Mouse (Mus musculus) heart, embryonic 16.5 days (tissue): ENCODE data around the gene Fdx1. TPM values are rescaled to one million over a fixed set of nuclear protein-coding genes. Genes with fewer than 3 reads are reported as not detected.

Source experiments
- ATAC-seq: fragments of 200-750 bp; cut with Nextera tagmentation; replicated peaks from 2 replicates; pipeline ENCODE4 v1.8.0; 2017; ENCODE audit warnings: moderate number of reproducible peaks; ENCODE audit not compliant: insufficient read depth, low FRiP score; ENCODE audit errors: extremely low read depth
- H3K27ac ChIP-seq: fragments of 300-500 bp; sonication (generic); 2 replicates; pipeline ENCODE4 v1.5.1; 2014; ENCODE audit warnings: mild to moderate bottlenecking, low read length, control low read depth, moderate library complexity
- H3K27me3 ChIP-seq: fragments of 300-500 bp; sonication (generic); 2 replicates; pipeline ENCODE4 v1.6.1; 2014; ENCODE audit warnings: low read length, mixed read lengths; ENCODE audit not compliant: control insufficient read depth, insufficient read depth
- H3K36me3 ChIP-seq: fragments of 300-500 bp; sonication (generic); 2 replicates; pipeline ENCODE4 v1.6.1; 2014; ENCODE audit not compliant: control insufficient read depth, insufficient read depth
- H3K4me1 ChIP-seq: fragments of 300-500 bp; sonication (generic); 2 replicates; pipeline ENCODE4 v1.6.1; 2014; ENCODE audit warnings: low read length, mixed read lengths; ENCODE audit not compliant: control insufficient read depth, insufficient read depth
- H3K4me2 ChIP-seq: fragments of 300-500 bp; sonication (generic); 2 replicates; pipeline ENCODE4 v1.6.1; 2014; ENCODE audit warnings: low read depth, mild to moderate bottlenecking, control low read depth, low read length
- H3K4me3 ChIP-seq: fragments of 300-500 bp; sonication (generic); 2 replicates; pipeline ENCODE4 v1.5.1; 2014; ENCODE audit warnings: mild to moderate bottlenecking, control low read depth, low read length
- H3K9ac ChIP-seq: fragments of 300-500 bp; sonication (generic); 2 replicates; pipeline ENCODE4 v1.6.1; 2014; ENCODE audit warnings: low read length, control low read depth
- H3K9me3 ChIP-seq: fragments of 300-500 bp; sonication (generic); replicated peaks from 2 replicates; pipeline ENCODE4 v1.6.1; 2016; ENCODE audit warnings: low read length; ENCODE audit not compliant: control insufficient read depth
- WGBS: fragments of 180-500 bp; shearing (Covaris S2); extraction: QIAGEN DNeasy Blood & Tissue Kit; methylation state at CpG from one replicate; pipeline ENCODE4 v1.1.7; 2014; 5-methylcytosine and 5-hydroxymethylcytosine counted together
- polyA plus RNA-seq: library from polyadenylated mRNA; unstranded; fragments of >200 nt; fragmentation: Nextera tagmentation; extraction: Ambion mirVana; gene quantifications from 2 replicates; pipeline ENCODE4 v1.2.1, GENCODE M21; 2015

The Fdx1 gene
- polyA plus RNA-seq, 1 experiment from 2014 or later: 111 TPM

DNA sequence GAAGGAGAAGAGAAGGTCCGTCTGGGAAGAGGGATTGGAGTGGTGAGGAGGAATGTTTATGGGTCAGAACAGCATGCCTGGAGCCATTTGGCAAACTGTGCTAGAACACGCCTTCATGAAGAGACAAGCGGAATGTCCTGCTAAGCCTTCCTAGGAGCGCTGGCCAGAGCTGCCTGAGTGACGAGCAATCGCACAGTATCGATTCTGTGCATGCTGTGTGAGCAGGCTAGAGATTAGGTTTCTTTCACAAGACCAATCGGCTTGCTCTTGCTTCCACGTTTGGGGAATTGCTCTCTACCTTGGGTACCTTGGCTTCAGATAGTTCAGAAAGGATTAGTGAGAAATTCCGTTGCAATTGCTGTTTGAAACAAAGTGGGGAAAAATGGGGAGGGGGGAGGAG lies 35.2 kb downstream of the Fdx1 start:
- Histone ChIP-seq H3K27me3 (no peaks in the 10 kb centered on the region), H3K36me3 (no peaks in the 10 kb centered on the region), H3K4me3 (no peak overlapping the region), H3K9me3 (no peaks in the 10 kb centered on the region), H3K27ac (no peak overlapping the region), H3K9ac (no peak overlapping the region), H3K4me1 (0 out of 2 replicates have a peak, but pooled peaks cover 4% of the 10 kb centered on the region), H3K4me2 (peak overlapping the region; percentile 39)
- 37% methylated on average over 10 of the region's 10 CpGs for WGBS
- ATAC-seq: no peak

DNA sequence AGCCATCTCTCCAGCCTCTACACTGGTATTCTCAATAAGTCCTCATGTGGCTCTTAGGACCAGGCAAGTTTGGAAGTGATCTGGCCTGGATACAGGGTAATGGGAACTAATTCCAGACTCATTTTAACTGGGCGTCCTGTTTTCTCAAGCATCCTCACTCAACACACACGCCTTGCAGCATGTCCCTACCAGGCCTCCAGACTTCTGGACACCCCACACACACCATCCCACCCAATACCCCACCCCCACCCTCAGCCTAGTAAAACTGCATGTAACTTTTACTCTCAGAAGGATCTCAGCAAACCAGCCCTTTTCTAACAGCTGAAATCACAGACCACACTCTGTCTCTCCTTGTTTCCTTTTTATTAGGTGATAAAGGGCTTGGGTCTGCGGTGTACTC lies 35.7 kb downstream of the Fdx1 start:
- Histone ChIP-seq H3K9me3 (no peaks in the 10 kb centered on the region), H3K27ac (no peak overlapping the region), H3K4me3 (no peak overlapping the region), H3K4me1 (0 out of 2 replicates have a peak, but pooled peaks cover 4% of the 10 kb centered on the region), H3K27me3 (no peaks in the 10 kb centered on the region), H3K36me3 (no peaks in the 10 kb centered on the region), H3K4me2 (0 out of 2 replicates have a peak overlapping the region, but pooled peaks have one; percentile 39), H3K9ac (no peak overlapping the region)
- no peak for ATAC-seq
- 45% methylated on average over 3 of the region's 3 CpGs for WGBS

DNA sequence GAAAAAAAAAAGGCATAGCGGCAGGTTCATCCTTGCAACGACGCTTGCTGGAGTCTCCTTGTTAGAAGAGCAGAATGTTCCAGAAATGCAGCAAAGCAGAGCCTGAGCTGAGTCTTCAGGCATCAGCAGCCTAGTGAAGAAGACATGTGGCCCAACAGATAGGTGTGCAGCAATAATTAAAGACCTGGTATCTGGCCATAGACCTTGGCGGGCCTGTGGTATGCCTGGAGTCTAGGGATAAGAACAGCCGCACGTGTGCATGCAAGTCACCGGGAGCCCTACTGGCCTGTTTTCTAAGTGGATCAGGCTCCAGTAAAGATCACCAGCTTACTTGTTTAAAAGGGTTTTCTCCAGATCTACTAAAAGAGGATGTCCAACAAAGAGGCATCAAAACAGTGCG lies 36.7 kb downstream of the Fdx1 start:
- Histone ChIP-seq H3K27me3 (no peaks in the 10 kb centered on the region), H3K36me3 (no peaks in the 10 kb centered on the region), H3K9me3 (no peaks in the 10 kb centered on the region), H3K4me3 (no peak overlapping the region), H3K27ac (no peak overlapping the region), H3K4me1 (0 out of 2 replicates have a peak, but pooled peaks cover 4% of the 10 kb centered on the region), H3K4me2 (no peak overlapping the region), H3K9ac (no peak overlapping the region)
- WGBS: 78% methylated on average over 8 of the region's 8 CpGs
- no peak for ATAC-seq

DNA sequence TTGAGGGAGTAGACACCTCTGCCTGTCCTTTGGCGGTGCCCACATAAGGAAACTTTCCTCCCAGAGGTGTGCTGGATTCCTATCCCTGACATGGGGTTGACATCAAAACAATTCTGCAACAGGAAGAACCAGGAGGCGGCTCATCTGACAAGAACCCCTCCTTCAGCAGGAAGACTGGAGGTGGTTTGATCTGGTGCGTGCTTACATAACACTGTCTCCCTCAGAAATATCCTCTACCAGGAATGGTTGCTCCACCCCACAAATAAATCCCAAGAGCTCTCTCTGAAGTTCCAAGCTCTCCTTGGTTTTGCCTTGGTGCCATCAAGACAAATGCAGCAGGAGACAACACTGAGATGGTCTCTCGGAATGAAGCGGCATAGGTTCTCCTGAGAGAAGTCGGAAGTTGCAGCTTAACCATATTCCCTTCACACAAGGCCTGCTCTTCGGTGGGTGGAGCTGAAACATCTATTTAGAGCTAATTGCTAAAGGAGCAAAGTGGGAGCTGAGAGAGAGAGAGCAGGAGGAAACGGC lies 38.7 kb downstream of the Fdx1 start:
- Histone ChIP-seq H3K9ac (no peak overlapping the region), H3K9me3 (no peaks in the 10 kb centered on the region), H3K36me3 (no peaks in the 10 kb centered on the region), H3K4me2 (no peak overlapping the region), H3K4me1 (0 out of 2 replicates have a peak, but pooled peaks cover 4% of the 10 kb centered on the region), H3K27ac (no peak overlapping the region), H3K27me3 (no peaks in the 10 kb centered on the region), H3K4me3 (no peak overlapping the region)
- ATAC-seq: no peak
- 78% methylated on average over 8 of the region's 8 CpGs for WGBS

DNA sequence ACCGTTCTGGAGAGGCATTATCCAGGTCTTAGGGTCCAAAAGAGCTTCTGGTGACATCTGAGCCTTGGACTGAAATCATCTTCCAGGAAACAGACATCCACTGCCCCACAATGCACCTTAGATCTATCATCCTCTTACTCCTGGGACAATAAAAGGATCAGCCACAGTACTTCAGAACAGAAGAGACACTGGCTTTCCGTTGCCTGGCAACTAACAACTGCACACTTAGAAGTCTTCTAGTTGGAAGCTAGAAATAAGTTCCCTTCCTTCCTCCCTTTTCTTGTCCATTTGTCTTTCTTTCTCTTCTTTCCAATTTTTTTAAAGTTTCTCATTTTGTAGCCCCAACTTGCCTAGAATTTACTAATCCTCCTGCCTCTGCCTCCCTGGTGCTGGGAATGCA lies 40.6 kb downstream of the Fdx1 start:
- no peak for ATAC-seq
- H3K4me3 ChIP-seq: no peak overlapping the region
- WGBS: 80% methylated on average over 2 of the region's 2 CpGs

DNA sequence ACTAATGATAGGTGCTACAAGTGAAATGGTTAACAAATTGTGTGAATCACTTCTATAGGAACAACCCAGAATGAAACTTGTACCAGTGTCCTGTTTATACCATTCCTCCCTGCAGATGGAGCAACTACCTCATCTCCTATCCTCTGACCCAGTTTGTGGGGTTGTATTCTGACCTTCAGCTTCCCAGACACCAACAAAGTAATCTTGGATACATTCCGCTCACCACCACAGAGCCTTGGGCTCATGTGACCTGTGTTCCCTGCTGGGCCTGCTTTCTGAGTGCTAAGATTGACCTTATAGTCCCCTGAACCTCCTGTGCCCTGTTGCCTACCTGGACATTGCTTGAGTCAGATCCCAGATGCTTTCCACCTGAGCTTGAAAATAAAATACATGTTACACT lies 47.8 kb downstream of the Fdx1 start:
- Histone ChIP-seq H3K27ac (no peak overlapping the region), H3K9ac (no peak overlapping the region), H3K4me1 (no peaks in the 10 kb centered on the region), H3K4me2 (no peak overlapping the region), H3K9me3 (no peaks in the 10 kb centered on the region), H3K4me3 (no peak overlapping the region), H3K36me3 (no peaks in the 10 kb centered on the region), H3K27me3 (no peaks in the 10 kb centered on the region)
- ATAC-seq: no peak
- 38% methylated on average over 1 of the region's 1 CpGs for WGBS

More for the DNA sequence above, 40.6 kb downstream of the Fdx1 start:
- Histone ChIP-seq H3K4me2 (no peak overlapping the region), H3K27me3 (no peaks in the 10 kb centered on the region), H3K27ac (no peak overlapping the region), H3K9ac (no peak overlapping the region), H3K4me1 (no peaks in the 10 kb centered on the region), H3K36me3 (no peaks in the 10 kb centered on the region), H3K9me3 (no peaks in the 10 kb centered on the region)

DNA sequence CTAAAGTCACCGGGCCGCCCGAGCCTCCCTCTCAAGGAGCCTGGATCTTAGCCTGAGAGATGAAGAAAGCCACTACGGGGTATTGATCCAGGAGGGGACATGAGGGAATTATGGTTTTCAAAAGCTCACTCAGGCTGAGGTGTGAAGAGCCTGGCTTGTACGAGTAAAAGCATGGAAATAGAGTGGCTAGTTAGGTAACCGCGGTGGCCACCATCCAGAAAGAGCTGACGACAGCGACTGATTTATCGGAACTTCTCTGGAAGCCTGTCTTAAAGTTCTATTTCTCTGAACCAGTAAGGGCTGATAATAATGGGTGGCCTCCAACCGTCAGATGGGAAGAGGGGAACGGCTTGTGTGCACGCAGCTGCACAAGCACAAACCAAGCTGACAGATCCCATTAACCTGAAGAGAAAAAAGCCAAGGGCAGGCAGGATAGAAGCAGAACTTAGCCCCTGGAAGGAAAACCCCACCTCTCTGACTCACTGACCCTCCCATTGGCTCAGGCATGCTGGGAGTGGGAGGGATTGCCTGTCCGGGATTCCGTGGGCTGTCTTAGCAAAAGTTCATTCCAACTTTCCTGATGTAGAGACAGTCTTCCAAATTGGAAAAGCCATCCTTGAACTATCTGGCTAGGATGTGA lies 48.8 kb downstream of the Fdx1 start:
- 73% methylated on average over 15 of the region's 15 CpGs for WGBS
- no peaks in the 10 kb centered on the region for H3K4me1 ChIP-seq
- no peaks in the 10 kb centered on the region for H3K9me3 ChIP-seq
- no peak overlapping the region for H3K27ac ChIP-seq
- H3K4me2 ChIP-seq: no peak overlapping the region
- no peak for ATAC-seq
- H3K9ac ChIP-seq: no peak overlapping the region
- no peaks in the 10 kb centered on the region for H3K27me3 ChIP-seq
- no peaks in the 10 kb centered on the region for H3K36me3 ChIP-seq
- no peak overlapping the region for H3K4me3 ChIP-seq

DNA sequence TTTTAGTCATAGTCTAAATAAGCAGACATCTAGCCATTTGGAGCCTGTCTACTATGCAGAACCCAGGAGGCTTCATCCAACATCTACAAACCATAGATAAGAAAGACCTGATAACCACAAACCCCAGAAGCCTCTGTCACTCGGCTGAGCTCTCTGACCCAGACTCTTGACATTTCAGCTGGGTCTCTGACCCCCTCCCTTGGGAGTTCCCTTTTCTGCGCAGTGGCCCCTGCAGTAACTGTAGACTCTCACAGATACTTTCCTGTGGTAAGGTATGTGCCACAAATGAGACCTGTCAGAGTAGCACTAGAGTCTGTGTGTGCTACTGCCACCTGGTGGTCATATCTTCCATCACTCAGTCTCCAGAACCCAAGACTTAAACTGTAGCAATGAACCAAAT lies 54.5 kb downstream of the Fdx1 start:
- H3K4me2 ChIP-seq: no peak overlapping the region
- H3K9ac ChIP-seq: no peak overlapping the region
- no peaks in the 10 kb centered on the region for H3K27me3 ChIP-seq
- H3K4me1 ChIP-seq: peaks cover 5% of the 10 kb centered on the region; the same call in 1 of the 2 replicates
- no peaks in the 10 kb centered on the region for H3K9me3 ChIP-seq
- ATAC-seq: peak; percentile 75; the same call in 1 of the 2 replicates
- no peaks in the 10 kb centered on the region for H3K36me3 ChIP-seq
- WGBS: 2% methylated on average over 2 of the region's 2 CpGs
- H3K27ac ChIP-seq: no peak overlapping the region
- H3K4me3 ChIP-seq: no peak overlapping the region

DNA sequence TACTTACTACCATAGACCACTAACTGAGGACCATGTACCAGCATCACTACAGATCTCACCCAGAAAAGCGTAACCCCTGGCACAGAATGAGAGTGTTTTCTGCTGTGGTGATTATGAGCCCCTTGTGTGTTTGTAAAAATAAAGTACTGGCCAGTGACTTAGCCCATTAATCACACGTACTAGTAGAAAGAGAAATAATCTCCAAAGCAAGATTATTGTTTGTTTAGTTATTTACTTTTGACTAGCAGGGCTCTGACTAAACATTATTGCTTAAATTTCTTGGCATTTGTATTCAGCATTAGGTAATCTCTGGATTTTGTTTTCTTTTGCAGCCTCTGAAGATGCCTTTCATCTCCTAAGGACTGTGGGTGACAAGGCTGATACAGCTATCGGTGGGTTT lies 55.1 kb downstream of the Fdx1 start:
- ATAC-seq: no peak
- H3K9me3 ChIP-seq: no peaks in the 10 kb centered on the region
- no peak overlapping the region for H3K27ac ChIP-seq
- H3K27me3 ChIP-seq: no peaks in the 10 kb centered on the region
- no peak overlapping the region for H3K9ac ChIP-seq
- H3K36me3 ChIP-seq: no peaks in the 10 kb centered on the region
- H3K4me2 ChIP-seq: no peak overlapping the region
- no peak overlapping the region for H3K4me3 ChIP-seq
- 51% methylated on average over 3 of the region's 3 CpGs for WGBS
- H3K4me1 ChIP-seq: peaks cover 5% of the 10 kb centered on the region; the same call in 1 of the 2 replicates
